Mouse (Mus musculus) heart, postnatal 0 days (tissue): ENCODE measurements at regions not wholly inside any gene's neighbourhood (a gene's known extent, or its start where the extent isn't known, plus 50 kb on each side); places are given as distances from the start of the nearest gene placed in this dataset.

Source experiments
- CTCF ChIP-seq: IDR thresholded peaks from 2 replicates; pipeline ENCODE4 v1.5.1; 2016; ENCODE audit warnings: antibody characterized with exemption, control low read depth, low read depth
- EP300 ChIP-seq: IDR thresholded peaks from 2 replicates; pipeline ENCODE4 v1.6.1; 2016; ENCODE audit warnings: antibody characterized with exemption, low read depth

GRCm38 (mm10) chr9:87848882-87849281 lies 117.8 kb upstream of the Tbx18 start:
- TF ChIP-seq CTCF (no peak), EP300 (0 out of 2 replicates have a peak, but pooled peaks have one; percentile 33)
